Mouse (Mus musculus): ENCODE measurements around the gene Tmem216.

Gene Tmem216

DNA sequence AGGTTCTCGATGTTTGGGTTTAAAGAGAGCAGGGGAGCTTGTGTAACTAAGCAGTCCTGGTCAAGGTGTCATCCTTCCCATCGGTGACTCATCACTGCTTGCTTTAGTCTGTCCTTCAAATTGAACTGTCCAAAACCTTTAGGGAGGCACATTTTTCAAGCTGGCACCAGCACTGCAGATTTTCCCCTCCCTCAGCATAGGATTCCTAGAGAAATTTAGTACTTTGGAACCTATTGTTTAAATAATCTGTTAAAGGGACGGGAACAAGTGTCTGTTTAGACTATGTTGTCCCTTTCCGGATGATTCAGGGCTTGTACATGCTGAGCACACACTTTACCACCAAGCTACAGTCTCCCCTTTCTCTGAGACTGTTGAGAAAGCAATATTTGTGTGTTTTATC lies 9.2 kb upstream of the Tmem216 start:
- no peak for DNase-seq (ENCODE audit: low read depth, low spot score)

DNA sequence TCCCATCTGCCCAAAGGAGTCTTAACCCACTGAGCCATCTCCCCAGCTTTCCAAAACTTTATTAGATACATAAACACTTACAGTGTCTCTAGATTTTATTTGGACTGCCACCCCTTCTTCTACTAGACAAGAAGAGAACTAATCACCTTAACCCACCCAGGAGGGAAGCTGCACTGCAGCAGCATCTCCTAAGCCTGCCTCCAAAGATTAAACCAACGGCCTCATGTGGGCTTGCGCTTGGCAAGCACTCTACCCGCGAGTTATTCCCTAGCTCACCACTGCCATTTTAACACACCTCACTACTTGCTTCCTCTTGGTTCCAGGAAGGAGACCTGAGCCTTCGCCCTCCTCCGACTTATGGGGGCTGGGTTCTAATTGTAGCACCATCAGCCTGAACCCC lies 8.2 kb upstream of the Tmem216 start:
- DNase-seq (ENCODE audit: low read depth, low spot score), result no peak

DNA sequence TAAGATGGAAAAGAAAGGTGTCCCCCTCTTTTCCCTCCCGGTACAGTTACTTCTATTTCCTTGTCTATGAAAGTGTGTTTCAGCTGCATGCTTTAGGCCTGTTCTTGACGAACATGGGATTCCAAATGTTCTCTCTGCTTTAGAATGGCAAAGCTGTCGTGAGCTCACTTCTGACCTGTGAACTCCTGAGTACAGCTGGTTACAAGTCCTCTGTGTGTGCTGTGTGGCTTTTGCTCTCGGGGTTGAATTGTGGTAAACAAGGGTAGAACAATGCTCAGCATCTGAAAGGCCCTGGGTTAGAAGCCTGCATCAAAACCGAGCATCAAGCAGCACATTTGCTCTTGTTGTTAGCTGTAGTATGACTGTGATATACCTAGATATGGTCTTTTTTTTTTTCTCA lies 6.3 kb upstream of the Tmem216 start:
- DNase-seq (ENCODE audit: low read depth, low spot score), result no peak

DNA sequence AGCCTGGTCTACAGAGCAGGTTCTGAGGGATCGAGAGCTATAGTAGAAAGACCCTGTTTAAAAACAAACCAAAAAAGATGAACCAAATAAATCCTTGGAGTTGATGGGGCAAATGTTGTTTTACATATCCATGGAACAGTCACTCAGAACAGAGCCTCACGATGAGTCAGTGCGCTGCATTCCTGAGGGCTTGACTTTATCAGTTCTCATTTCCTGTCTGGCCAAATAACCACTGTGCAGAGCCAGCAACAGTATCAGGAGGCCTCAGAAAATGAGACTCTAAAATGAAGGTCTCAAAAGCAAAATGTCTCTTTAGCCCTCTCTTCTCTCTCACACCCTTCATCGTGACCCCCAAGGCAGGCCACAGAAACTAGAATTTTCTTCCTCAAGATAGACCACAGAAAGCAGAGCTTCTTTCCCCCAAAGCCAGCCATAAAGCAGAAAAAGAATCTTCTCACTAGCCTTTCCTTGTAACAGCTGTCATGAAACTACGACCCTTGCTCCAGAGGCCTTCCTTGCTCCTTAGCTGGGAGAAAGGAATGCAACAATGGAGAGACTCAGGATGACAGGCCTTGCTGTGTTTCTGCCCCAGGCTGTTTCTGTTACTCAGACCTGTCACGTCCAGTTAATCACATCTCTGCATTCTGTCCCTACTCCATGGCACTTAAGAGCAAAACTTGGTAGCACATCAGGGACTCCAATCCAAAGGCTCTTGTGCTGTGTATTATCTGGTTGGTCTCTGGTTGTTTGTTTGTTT lies 5.7 kb upstream of the Tmem216 start:
- DNase-seq (ENCODE audit: low read depth, low spot score), result no peak

DNA sequence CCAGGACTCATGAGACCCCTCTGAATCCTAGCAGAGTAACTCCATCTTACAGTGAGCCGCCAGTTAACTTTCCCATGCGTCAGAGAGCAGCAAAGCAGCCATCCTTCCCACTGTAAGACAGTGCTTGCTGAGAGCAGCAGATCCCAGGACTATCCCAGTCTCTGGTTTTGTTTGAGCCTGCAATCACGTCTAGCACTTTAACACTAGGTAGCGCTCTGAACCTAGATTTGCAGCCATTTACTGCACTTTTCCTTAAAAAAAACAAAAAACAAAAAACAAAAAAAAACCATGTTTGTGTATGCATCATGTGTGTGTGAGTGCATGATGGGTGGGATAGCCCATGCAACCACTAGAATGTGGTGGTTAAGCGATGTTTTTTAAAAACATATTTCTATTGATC lies 4.1 kb upstream of the Tmem216 start:
- DNase-seq (ENCODE audit: low read depth, low spot score), result no peak

GRCm38 (mm10) chr19:10557837-10558375 lies 1.9 kb upstream of the Tmem216 start:
- DNase-seq (ENCODE audit: low read depth, low spot score), result peak; percentile 16

DNA sequence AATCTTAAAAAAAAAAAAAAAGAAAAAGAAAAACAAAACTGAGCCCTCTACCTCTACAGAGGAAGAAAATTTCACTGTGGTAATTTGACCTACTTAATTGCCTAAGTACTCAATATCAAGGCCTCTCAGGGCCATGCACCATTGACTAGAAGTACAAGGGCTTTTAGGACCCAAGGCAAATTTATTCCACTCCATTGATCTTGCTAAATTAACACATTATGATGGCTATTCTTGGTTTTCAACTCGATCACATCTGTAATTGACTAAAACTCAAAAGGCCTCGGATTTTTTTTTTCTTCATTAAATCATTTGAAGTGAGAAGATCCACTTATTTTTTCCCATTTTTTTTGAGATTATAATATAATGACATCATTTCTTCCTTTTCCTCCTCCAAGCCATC lies 1.4 kb upstream of the Tmem216 start:
- DNase-seq (ENCODE audit: low read depth, low spot score), result no peak

DNA sequence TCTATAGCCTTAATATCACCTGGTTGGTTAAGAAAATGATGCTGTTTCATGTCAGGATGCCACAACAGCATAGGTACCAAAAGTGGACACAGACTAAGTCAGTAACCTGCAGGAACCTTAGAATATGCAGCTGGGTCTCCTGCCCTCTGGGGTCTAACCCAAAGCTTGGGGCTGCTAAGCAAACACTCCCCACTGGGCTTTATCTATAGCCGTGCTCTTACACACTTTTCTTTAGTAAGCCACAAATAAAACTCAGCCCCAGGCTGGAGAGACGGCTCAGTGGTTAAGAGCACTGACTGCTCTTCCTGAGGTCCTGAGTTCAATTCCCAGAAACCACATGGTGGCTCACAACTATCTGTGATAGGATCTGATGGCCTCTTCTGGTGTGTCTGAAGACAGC lies 963 bp upstream of the Tmem216 start:
- no peak for DNase-seq (ENCODE audit: low read depth, low spot score)

DNA sequence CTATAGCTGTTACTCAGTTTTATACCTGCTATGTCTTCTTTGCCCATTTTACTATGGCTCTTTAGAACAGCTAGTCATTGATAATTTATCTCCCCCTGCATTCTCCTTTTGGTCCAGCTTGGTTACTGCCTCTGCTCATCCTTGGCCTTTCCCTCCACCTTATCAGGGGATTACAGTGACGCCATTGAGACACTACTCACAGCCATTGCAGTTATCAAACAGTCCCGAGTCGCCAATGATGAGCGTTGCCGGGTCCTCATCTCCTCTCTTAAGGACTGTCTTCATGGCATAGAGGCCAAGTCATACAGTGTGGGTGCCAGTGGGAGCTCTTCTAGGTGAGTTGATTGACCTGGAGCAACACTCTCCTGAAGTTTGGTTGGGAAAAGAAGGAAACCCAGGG lies 16.6 kb downstream of the Tmem216 start:
- no peak for DNase-seq (ENCODE audit: low read depth, low spot score)

DNA sequence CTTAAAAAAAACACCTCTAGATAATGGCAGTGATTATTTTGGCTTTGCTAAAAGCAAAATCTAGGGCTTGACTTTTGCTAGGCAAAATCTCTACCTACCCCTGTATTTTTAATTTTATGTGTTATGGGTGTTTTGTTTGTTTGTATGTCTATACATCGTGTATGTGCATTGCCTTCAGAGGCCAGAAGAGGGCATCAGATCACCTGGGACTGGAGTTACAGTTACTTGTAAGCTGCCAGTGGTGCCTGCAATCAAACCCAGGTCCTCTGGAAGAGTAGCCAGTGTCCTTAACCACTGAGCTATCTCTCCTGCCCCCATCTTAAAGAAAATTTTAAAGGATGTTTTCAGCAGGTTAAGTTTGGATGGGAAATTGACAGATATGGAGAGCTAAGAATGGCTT lies 26.0 kb downstream of the Tmem216 start:
- peak; percentile 16 for DNase-seq (ENCODE audit: low read depth, low spot score)

DNA sequence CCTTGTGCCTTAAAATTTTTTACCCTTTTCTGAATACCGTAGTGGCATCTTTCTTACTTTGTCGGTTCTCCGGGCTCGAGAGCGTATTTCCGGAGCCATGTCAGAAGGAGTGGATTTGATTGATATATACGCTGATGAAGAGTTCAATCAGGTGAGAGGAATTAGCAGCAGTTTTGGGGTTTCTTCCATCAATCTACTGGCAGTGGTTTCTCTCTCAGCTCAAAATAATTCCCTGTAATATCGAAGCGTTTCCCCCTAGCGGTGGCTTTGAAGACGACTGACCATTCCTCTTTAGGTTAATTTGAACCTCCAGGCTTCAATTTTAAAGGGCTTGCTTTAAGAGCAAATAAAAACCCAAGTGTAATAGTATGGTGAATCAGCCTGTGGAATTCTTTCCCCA lies 30.1 kb downstream of the Tmem216 start, which contains the start of gene Sdhaf2:
Gene Sdhaf2, minus strand, starts transcription at position 233 of the 400 bp plus-strand sequence.
- DNase-seq (ENCODE audit: low read depth, low spot score), result peak; percentile 69

- DNase-seq (ENCODE audit: low read depth, low spot score), result peak; percentile 97
Measured at GRCm38 (mm10) chr19:10525106-10525901, 30.7 kb downstream of the Tmem216 start, which contains the start of gene Cpsf7. TSS of gene Cpsf7 (plus strand) at chr19:10525266.

- no peak for DNase-seq (ENCODE audit: low read depth, low spot score)
Measured at GRCm38 (mm10) chr19:10524784-10525105, 31.3 kb downstream of the Tmem216 start.

DNA sequence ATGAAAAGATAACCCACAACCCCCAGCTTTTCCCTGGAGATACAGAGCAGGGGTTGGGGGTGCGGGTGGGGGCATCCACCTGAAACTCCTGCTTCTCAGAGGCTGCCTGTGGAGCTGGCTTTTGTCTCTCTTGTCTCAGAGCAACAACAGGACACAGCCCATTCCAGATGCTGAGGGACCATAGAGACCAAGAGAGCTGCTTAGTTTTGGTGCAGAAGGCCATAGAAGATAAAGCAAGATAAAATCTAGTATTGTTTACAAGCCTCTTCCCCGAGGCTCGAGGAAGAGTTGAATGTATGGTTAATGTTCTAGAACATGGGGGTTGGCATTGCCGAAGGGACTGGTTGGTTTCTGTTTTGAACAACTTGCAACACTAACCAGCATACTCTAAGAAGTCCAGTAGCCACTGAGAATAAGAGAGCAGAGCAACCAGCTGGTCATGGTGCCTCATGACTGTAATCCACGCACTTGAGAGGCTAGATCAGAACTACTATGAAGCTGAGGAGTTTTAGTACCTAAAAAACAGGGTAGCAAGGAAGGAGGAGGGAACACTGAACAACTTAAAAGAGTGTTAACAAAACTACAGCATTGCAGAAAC lies 32.5 kb downstream of the Tmem216 start:
- no peak for DNase-seq (ENCODE audit: low read depth, low spot score)

DNA sequence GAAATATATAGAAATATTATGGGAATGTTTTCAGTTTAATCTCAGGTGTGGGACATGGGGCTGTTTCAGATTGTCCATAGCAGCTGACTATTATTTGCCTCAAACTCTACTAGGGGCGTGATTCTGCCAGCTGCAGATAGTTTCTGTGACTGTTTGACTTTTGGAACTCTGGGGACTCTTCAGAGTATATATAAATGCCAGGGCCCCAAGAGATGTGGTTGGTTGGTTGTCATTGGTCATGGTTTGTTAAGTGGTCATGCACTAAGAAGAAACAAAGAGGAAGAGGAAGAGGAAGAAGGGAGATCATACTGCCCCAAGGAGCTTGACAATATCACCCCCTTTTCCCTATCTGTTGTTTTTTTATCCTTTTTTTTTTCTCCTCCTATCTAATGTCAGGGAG lies 34.1 kb downstream of the Tmem216 start:
- DNase-seq (ENCODE audit: low read depth, low spot score), result no peak

- peak; percentile 47 for DNase-seq (ENCODE audit: low read depth, low spot score)
Measured at GRCm38 (mm10) chr19:10520355-10520754, 35.7 kb downstream of the Tmem216 start.

- no peak for DNase-seq (ENCODE audit: low read depth, low spot score)
Measured at GRCm38 (mm10) chr19:10510759-10511330, 45.2 kb downstream of the Tmem216 start.

- peak; percentile 49 for DNase-seq (ENCODE audit: low read depth, low spot score)
Measured at GRCm38 (mm10) chr19:10502571-10502970, 53.5 kb downstream of the Tmem216 start.

GRCm38 (mm10) chr19:10500581-10500980 lies 55.5 kb downstream of the Tmem216 start:
- DNase-seq (ENCODE audit: low read depth, low spot score), result no peak

DNA sequence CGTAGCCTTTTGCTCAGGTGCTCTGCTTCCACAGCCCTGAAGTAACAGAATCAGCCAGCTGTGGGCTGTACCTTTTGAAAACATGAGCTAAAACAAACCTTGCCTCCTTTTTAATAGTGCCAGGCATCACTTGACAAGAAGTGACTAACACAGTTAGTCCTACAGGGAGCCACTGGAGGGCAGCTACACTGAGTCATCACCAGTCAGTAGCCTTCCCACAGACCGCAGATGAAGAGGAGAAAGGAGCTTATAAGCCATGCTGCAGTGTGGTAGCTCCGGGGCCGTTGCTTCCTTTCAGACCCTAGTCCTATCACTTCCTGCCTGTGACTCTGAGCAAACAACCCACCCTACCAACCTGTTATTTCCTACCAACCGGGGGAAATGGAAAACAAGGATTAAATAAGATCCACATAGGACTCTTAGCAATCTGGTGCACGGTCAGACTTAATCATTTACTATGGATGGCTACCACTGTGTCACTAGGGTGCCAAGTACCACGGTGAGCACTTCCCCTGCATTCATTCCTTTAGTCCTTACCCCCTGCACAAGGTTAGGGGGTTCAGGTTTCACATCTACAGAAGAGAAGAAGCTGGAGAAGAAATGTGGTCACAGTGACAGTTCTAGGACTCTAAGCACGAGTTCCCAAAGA lies 58.4 kb downstream of the Tmem216 start:
- no peak for DNase-seq (ENCODE audit: low read depth, low spot score)

DNA sequence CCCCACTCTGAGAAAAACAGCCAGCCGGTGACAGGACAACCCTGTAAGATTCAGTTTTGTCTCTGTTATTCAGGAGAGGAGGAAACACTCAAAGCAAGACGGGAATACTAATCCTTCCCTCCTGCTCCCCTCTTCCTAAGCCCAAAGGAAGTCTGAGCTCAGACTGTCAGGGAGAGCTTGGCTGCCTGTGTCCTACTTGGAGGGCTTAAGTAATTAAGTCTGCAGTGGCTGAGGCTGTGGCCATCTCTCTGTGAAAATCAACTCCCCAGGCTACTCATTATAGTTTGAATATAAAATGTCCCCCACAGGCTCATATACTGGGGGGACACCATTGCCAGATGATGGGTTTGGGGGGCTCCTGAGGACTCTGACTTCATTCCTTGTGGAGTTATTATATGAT lies 59.1 kb downstream of the Tmem216 start:
- no peak for DNase-seq (ENCODE audit: low read depth, low spot score)

All from CD4-positive helper T cell, adult 2 months (primary cell).